Mouse (Mus musculus): ENCODE results near the gene Wdr24.

DNA sequence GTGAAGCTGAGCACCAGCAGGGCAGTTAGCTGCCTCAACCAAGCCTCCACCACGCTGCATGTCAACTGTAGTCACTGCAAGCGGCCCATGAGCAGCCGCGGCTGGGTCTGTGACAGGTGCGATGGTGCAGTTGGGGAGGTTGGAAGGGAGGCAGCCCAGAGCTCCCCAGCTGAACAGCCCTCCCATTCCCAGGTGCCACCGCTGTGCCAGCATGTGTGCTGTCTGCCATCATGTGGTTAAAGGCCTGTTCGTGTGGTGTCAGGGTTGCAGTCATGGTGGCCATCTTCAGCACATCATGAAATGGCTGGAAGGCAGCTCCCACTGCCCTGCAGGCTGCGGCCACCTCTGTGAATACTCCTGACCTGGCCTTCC is 4.8 kb downstream of the Wdr24 start:
- TF ChIP-seq CTCF (IDR thresholded peaks at IDR 0.05; ENCODE audit: borderline replicate concordance, extremely low read depth, insufficient read depth, insufficient read length) (no peak), POLR2A (IDR thresholded peaks at IDR 0.05; ENCODE audit: borderline replicate concordance, extremely low read depth, insufficient read depth, insufficient read length, poor library complexity, severe bottlenecking) (no peak)

All from brain, embryonic 14.5 days (tissue).